Mouse (Mus musculus): ENCODE results near the gene Vps72. TPM values are rescaled to one million over a fixed set of nuclear protein-coding genes. Genes with fewer than 3 reads are reported as not detected.

Gene Vps72
- total RNA-seq, 2 experiments from 2014 or later, result 56.2 to 69.5 TPM

GRCm38 (mm10) chr3:95169996-95170395 is 59.2 kb downstream of the Vps72 start:
- DNase-seq, result no peak

GRCm38 (mm10) chr3:95171105-95171504 is 60.3 kb downstream of the Vps72 start:
- no peak for DNase-seq

Small RNA genes within 50 kb of the gene (microRNA-seq; reads per million reads assigned to microRNA genes)
- gene Mir8099-1, result not detected

Other genes with a start within 250 kb of the Vps72 start
- 100 to 1,000 TPM; 283 to 296 TPM for gene Psmb4, start 224.1 kb upstream of the Vps72 start, total RNA-seq (2021)
- 10 to 100 TPM; 73.8 to 78.3 TPM for gene Selenbp1, start 178.0 kb upstream of the Vps72 start, total RNA-seq (2021)
- gene Rfx5, start 156.9 kb upstream of the Vps72 start, total RNA-seq (2021), result 10 to 100 TPM; 20.2 to 31.4 TPM
- gene Pi4kb, start 136.3 kb upstream of the Vps72 start, total RNA-seq (2021), result 10 to 100 TPM; 43.1 to 45.3 TPM
- 10 to 100 TPM; 35.3 to 39.8 TPM for gene Zfp687, start 95.6 kb upstream of the Vps72 start, total RNA-seq (2021)
- gene Psmd4, start 68.4 kb upstream of the Vps72 start, total RNA-seq (2021), result 100 to 1,000 TPM; 206 to 221 TPM
- gene Pip5k1a, start 4.1 kb upstream of the Vps72 start, total RNA-seq (2021), result 10 to 100 TPM; 35.0 to 40.3 TPM
- 10 to 100 TPM in 1 of 2 experiments, 1 to 10 TPM in 1; 8.1 to 25.3 TPM for gene Tmod4, start 13.5 kb downstream of the Vps72 start, total RNA-seq (2021)
- gene Scnm1, start 23.0 kb downstream of the Vps72 start, total RNA-seq (2021), result 10 to 100 TPM; 30.6 to 38.6 TPM
- 1 to 10 TPM; 9.2 to 9.8 TPM for gene Lysmd1, start 23.1 kb downstream of the Vps72 start, total RNA-seq (2021)
- gene Tnfaip8l2, start 31.3 kb downstream of the Vps72 start, total RNA-seq (2021), result 1 to 10 TPM; 3.7 to 4.4 TPM
- 10 to 100 TPM in 1 of 2 experiments, 1 to 10 TPM in 1; 8.3 to 17.1 TPM for gene Sema6c, start 49.4 kb downstream of the Vps72 start, total RNA-seq (2021)
- gene Gabpb2, start 106.9 kb downstream of the Vps72 start, total RNA-seq (2021), result 10 to 100 TPM; 20.6 to 25.2 TPM
- gene Cdc42se1, start 117.7 kb downstream of the Vps72 start, total RNA-seq (2021), result 10 to 100 TPM; 62.4 to 69.7 TPM
- 10 to 100 TPM; 13.8 to 23.7 TPM for gene Mllt11, start 121.1 kb downstream of the Vps72 start, total RNA-seq (2021)
- gene Gm128, start 130.6 kb downstream of the Vps72 start, total RNA-seq (2021), result under 1 TPM in 1 of 2 experiments, not detected in 1; 0.18 TPM
- gene Bnipl, start 140.2 kb downstream of the Vps72 start, total RNA-seq (2021), result under 1 TPM in 1 of 2 experiments, not detected in 1; 0.42 TPM
- gene Mindy1, start 170.3 kb downstream of the Vps72 start, total RNA-seq (2021), result 10 to 100 TPM; 71.2 to 78.1 TPM
- gene Prune1, start 171.1 kb downstream of the Vps72 start, total RNA-seq (2021), result 10 to 100 TPM; 22.2 to 27.9 TPM
- 1 to 10 TPM; 1.1 to 1.3 TPM for gene Anxa9, start 196.2 kb downstream of the Vps72 start, total RNA-seq (2021)
- 100 to 1,000 TPM; 138 to 147 TPM for gene Cers2, start 203.8 kb downstream of the Vps72 start, total RNA-seq (2021)
- gene Setdb1, start 246.2 kb downstream of the Vps72 start, total RNA-seq (2021), result 10 to 100 TPM; 23.8 to 30.8 TPM

All from adrenal gland, postnatal 10 days (tissue).